Mouse (Mus musculus) neural tube, embryonic 12.5 days (tissue): ENCODE measurements around the gene Elavl1. TPM values are rescaled to one million over a fixed set of nuclear protein-coding genes. Genes with fewer than 3 reads are reported as not detected.
A peak's percentile ranks its signal among the peaks of the same experiment; 100 is the strongest.

Experiments used
- ATAC-seq: fragments of 200-750 bp; cut with Nextera tagmentation; 2 replicates; pipeline ENCODE4 v1.8.0; 2017; ENCODE audit warnings: low read depth, mild to moderate bottlenecking, moderate TSS enrichment, moderate library complexity; ENCODE audit not compliant: low FRiP score
- H3K27ac ChIP-seq: fragments of 300-500 bp; sonication (generic); 2 replicates; pipeline ENCODE4 v1.5.1; 2016
- H3K27me3 ChIP-seq: fragments of 300-500 bp; sonication (generic); replicated peaks from 2 replicates; pipeline ENCODE4 v1.6.1; 2016; ENCODE audit warnings: mild to moderate bottlenecking
- H3K36me3 ChIP-seq: fragments of 300-500 bp; sonication (generic); 2 replicates; pipeline ENCODE4 v1.6.1; 2016; ENCODE audit warnings: mild to moderate bottlenecking
- H3K4me1 ChIP-seq: fragments of 300-500 bp; sonication (generic); 2 replicates; pipeline ENCODE4 v1.6.1; 2016
- H3K4me2 ChIP-seq: fragments of 300-500 bp; sonication (generic); replicated peaks from 2 replicates; pipeline ENCODE4 v1.6.1; 2016; ENCODE audit warnings: mild to moderate bottlenecking
- H3K4me3 ChIP-seq: fragments of 300-500 bp; sonication (generic); 2 replicates; pipeline ENCODE4 v1.5.1; 2016
- H3K9ac ChIP-seq: fragments of 300-500 bp; sonication (generic); 2 replicates; pipeline ENCODE4 v1.6.1; 2016; ENCODE audit warnings: mild to moderate bottlenecking
- H3K9me3 ChIP-seq: fragments of 300-500 bp; sonication (generic); 2 replicates; pipeline ENCODE4 v1.6.1; 2016; ENCODE audit warnings: mild to moderate bottlenecking
- WGBS: fragments of 180-500 bp; shearing (Covaris S2); methylation state at CpG from one replicate; pipeline ENCODE4 v1.1.7; 2016; 5-methylcytosine and 5-hydroxymethylcytosine counted together
- polyA plus RNA-seq: library from polyadenylated mRNA; unstranded; fragments of >200 nt; fragmentation: Nextera tagmentation; extraction: Ambion mirVana; gene quantifications from 2 replicates; pipeline ENCODE4 v1.2.1, GENCODE M21; 2016

Elavl1 gene
- polyA plus RNA-seq, 1 experiment from 2014 or later: 222 TPM

- Histone ChIP-seq H3K27me3 (no peaks in the 10 kb centered on the region), H3K4me1 (peaks cover 20% of the 10 kb centered on the region), H3K9me3 (no peaks in the 10 kb centered on the region), H3K4me2 (no peak overlapping the region), H3K27ac (no peak overlapping the region), H3K9ac (no peak overlapping the region), H3K4me3 (no peak overlapping the region), H3K36me3 (peaks cover 23% of the 10 kb centered on the region)
- ATAC-seq: no peak
- WGBS: 86% methylated on average over 2 of the region's 2 CpGs
These were observed 6.2 kb downstream of the Elavl1 start for GRCm38 (mm10) chr8:4318796-4319572.

- Histone ChIP-seq H3K9ac (no peak overlapping the region), H3K27ac (no peak overlapping the region), H3K27me3 (no peaks in the 10 kb centered on the region), H3K4me2 (no peak overlapping the region), H3K36me3 (peaks cover 23% of the 10 kb centered on the region), H3K9me3 (no peaks in the 10 kb centered on the region), H3K4me3 (no peak overlapping the region), H3K4me1 (peaks cover 12% of the 10 kb centered on the region)
- no peak for ATAC-seq
- 93% methylated on average over 5 of the region's 5 CpGs for WGBS
These were observed 7.1 kb downstream of the Elavl1 start for GRCm38 (mm10) chr8:4318124-4318523.

- Histone ChIP-seq H3K27me3 (no peaks in the 10 kb centered on the region), H3K9me3 (no peaks in the 10 kb centered on the region), H3K36me3 (peaks cover 23% of the 10 kb centered on the region), H3K9ac (no peak overlapping the region), H3K4me2 (no peak overlapping the region), H3K27ac (no peak overlapping the region), H3K4me3 (no peak overlapping the region), H3K4me1 (no peaks in the 10 kb centered on the region)
- WGBS: 95% methylated on average over 3 of the region's 3 CpGs
- no peak for ATAC-seq
These were observed 10.4 kb downstream of the Elavl1 start for GRCm38 (mm10) chr8:4314852-4315251.

- WGBS: 89% methylated on average over 3 of the region's 3 CpGs
- Histone ChIP-seq H3K36me3 (peaks cover 31% of the 10 kb centered on the region), H3K9me3 (no peaks in the 10 kb centered on the region)
These were observed 11.7 kb downstream of the Elavl1 start for GRCm38 (mm10) chr8:4313254-4314124.

GRCm38 (mm10) chr8:4312104-4312503 lies 13.1 kb downstream of the Elavl1 start:
- Histone ChIP-seq H3K9ac (no peak overlapping the region), H3K27me3 (no peaks in the 10 kb centered on the region), H3K4me2 (no peak overlapping the region), H3K36me3 (peaks cover 40% of the 10 kb centered on the region), H3K27ac (no peak overlapping the region), H3K9me3 (no peaks in the 10 kb centered on the region), H3K4me3 (no peak overlapping the region), H3K4me1 (no peaks in the 10 kb centered on the region)
- no peak for ATAC-seq

More at GRCm38 (mm10) chr8:4313254-4314124, 11.7 kb downstream of the Elavl1 start:
- Histone ChIP-seq H3K4me3 (no peak overlapping the region), H3K27me3 (no peaks in the 10 kb centered on the region), H3K27ac (no peak overlapping the region), H3K4me1 (no peaks in the 10 kb centered on the region), H3K9ac (no peak overlapping the region), H3K4me2 (no peak overlapping the region)
- no peak for ATAC-seq

GRCm38 (mm10) chr8:4305838-4306237 lies 19.4 kb downstream of the Elavl1 start:
- no peak overlapping the region for H3K27ac ChIP-seq
- H3K36me3 ChIP-seq: peaks cover 85% of the 10 kb centered on the region
- ATAC-seq: no peak
- H3K9me3 ChIP-seq: no peaks in the 10 kb centered on the region
- no peak overlapping the region for H3K4me2 ChIP-seq
- WGBS: 95% methylated on average over 2 of the region's 2 CpGs
- H3K4me3 ChIP-seq: no peak overlapping the region
- H3K27me3 ChIP-seq: no peaks in the 10 kb centered on the region
- H3K4me1 ChIP-seq: no peaks in the 10 kb centered on the region
- no peak overlapping the region for H3K9ac ChIP-seq

GRCm38 (mm10) chr8:4304124-4304547 lies 21.1 kb downstream of the Elavl1 start:
- WGBS: 83% methylated on average over 3 of the region's 3 CpGs
- no peak for ATAC-seq
- Histone ChIP-seq H3K9me3 (no peaks in the 10 kb centered on the region), H3K4me1 (no peaks in the 10 kb centered on the region), H3K36me3 (peaks cover 89% of the 10 kb centered on the region), H3K27me3 (no peaks in the 10 kb centered on the region), H3K4me3 (no peak overlapping the region), H3K9ac (no peak overlapping the region), H3K27ac (no peak overlapping the region), H3K4me2 (no peak overlapping the region)

- H3K9me3 ChIP-seq: no peaks in the 10 kb centered on the region
- WGBS: 96% methylated on average over 4 of the region's 4 CpGs
- no peak for ATAC-seq
- no peaks in the 10 kb centered on the region for H3K27me3 ChIP-seq
- no peak overlapping the region for H3K27ac ChIP-seq
- H3K36me3 ChIP-seq: peaks cover 83% of the 10 kb centered on the region
- no peaks in the 10 kb centered on the region for H3K4me1 ChIP-seq
- H3K4me3 ChIP-seq: no peak overlapping the region
- H3K4me2 ChIP-seq: no peak overlapping the region
- no peak overlapping the region for H3K9ac ChIP-seq
These were observed 27.4 kb downstream of the Elavl1 start for GRCm38 (mm10) chr8:4297822-4298221.

GRCm38 (mm10) chr8:4292738-4293137 lies 32.5 kb downstream of the Elavl1 start:
- Histone ChIP-seq H3K4me1 (no peaks in the 10 kb centered on the region), H3K4me2 (no peak overlapping the region), H3K27ac (no peak overlapping the region), H3K9me3 (no peaks in the 10 kb centered on the region), H3K36me3 (peaks cover 78% of the 10 kb centered on the region), H3K4me3 (no peak overlapping the region), H3K27me3 (no peaks in the 10 kb centered on the region), H3K9ac (no peak overlapping the region)
- 92% methylated on average over 5 of the region's 5 CpGs for WGBS
- ATAC-seq: no peak

- H3K27ac ChIP-seq: no peak overlapping the region
- peak overlapping the region; percentile 58 for H3K9ac ChIP-seq
- peaks cover 24% of the 10 kb centered on the region; the same call in 1 of the 2 replicates for H3K36me3 ChIP-seq
- H3K4me3 ChIP-seq: peak overlapping the region; percentile 73
- peaks cover 7% of the 10 kb centered on the region for H3K4me1 ChIP-seq
- no peaks in the 10 kb centered on the region for H3K9me3 ChIP-seq
- WGBS: 31% methylated on average over 9 of the region's 9 CpGs
- H3K4me2 ChIP-seq: peak overlapping the region; percentile 85
- H3K27me3 ChIP-seq: no peaks in the 10 kb centered on the region
- no peak for ATAC-seq
These were observed 49.1 kb downstream of the Elavl1 start for GRCm38 (mm10) chr8:4276111-4276465.

- peaks cover 27% of the 10 kb centered on the region for H3K36me3 ChIP-seq
- no peaks in the 10 kb centered on the region for H3K9me3 ChIP-seq
- H3K4me1 ChIP-seq: peaks cover 7% of the 10 kb centered on the region
- H3K9ac ChIP-seq: peak within 1 kb of the TSS; percentile 66
- H3K4me2 ChIP-seq: peak within 1 kb of the TSS; percentile 85
- peak; percentile 98 for ATAC-seq
- no peaks in the 10 kb centered on the region for H3K27me3 ChIP-seq
- H3K27ac ChIP-seq: no peak within 1 kb of the TSS
- WGBS: 1% methylated on average over 39 of the region's 39 CpGs
- peak within 1 kb of the TSS; percentile 73 for H3K4me3 ChIP-seq
These were observed 49.7 kb downstream of the Elavl1 start, which contains the start of gene Timm44 for GRCm38 (mm10) chr8:4275275-4276110. Gene Timm44, minus strand, starts transcription at chr8:4275913.

GRCm38 (mm10) chr8:4269609-4270008 lies 55.6 kb downstream of the Elavl1 start:
- no peak for ATAC-seq
- H3K4me1 ChIP-seq: peaks cover under 1% of the 10 kb centered on the region; the same call in 1 of the 2 replicates
- H3K27me3 ChIP-seq: no peaks in the 10 kb centered on the region
- H3K9me3 ChIP-seq: no peaks in the 10 kb centered on the region
- H3K4me3 ChIP-seq: no peak overlapping the region
- H3K9ac ChIP-seq: no peak overlapping the region
- H3K36me3 ChIP-seq: peaks cover 85% of the 10 kb centered on the region
- H3K27ac ChIP-seq: no peak overlapping the region
- no peak overlapping the region for H3K4me2 ChIP-seq
- 93% methylated on average over 6 of the region's 6 CpGs for WGBS
